Mouse (Mus musculus) olfactory bulb, adult 2 months (tissue): ENCODE results near the gene Cttnbp2.

ENCODE experiments used
- CTCF ChIP-seq: fragments of 200-500 bp; IDR thresholded peaks from 2 replicates; pipeline ENCODE4 v1.5.1; 2012; ENCODE audit warnings: low read depth, mild to moderate bottlenecking, low read length, moderate library complexity; ENCODE audit not compliant: insufficient read depth
- POLR2A ChIP-seq: fragments of 200-500 bp; IDR thresholded peaks from 2 replicates; pipeline ENCODE4 v1.6.1; 2012; ENCODE audit warnings: mild to moderate bottlenecking, low read depth, low read length, moderate library complexity; ENCODE audit not compliant: insufficient read depth

GRCm38 (mm10) chr6:18450551-18451193 is 64.0 kb downstream of the Cttnbp2 start:
- TF ChIP-seq POLR2A = no peak
- no peak for TF ChIP-seq CTCF
